Mouse (Mus musculus): ENCODE results near the gene Olah. TPM values are rescaled to one million over a fixed set of nuclear protein-coding genes. Genes with fewer than 3 reads are reported as not detected.

Gene Olah
- total RNA-seq, 2 experiments from 2014 or later: not detected

DNA sequence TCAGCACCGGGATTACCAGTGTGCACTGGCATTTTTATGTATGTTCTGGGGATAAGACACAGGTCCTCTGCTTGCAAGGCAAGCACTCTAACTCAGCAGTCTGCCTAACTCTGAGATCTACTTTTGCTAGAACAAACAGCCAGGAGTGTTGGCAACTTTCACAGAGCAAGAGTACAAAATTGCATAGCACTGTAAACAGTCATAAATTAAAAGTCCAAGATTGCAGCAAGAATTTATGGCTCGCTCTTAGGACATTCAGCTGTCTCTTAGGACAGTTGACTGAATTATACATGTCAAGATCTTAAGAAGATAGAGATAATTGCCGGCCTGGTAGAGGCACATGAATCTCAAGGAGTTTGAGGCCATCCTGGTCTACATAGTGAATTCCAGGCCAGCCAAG lies 40.7 kb downstream of the Olah start:
- DNase-seq: no peak
- intact Hi-C loops (cut with DNase I): no loop called here

DNA sequence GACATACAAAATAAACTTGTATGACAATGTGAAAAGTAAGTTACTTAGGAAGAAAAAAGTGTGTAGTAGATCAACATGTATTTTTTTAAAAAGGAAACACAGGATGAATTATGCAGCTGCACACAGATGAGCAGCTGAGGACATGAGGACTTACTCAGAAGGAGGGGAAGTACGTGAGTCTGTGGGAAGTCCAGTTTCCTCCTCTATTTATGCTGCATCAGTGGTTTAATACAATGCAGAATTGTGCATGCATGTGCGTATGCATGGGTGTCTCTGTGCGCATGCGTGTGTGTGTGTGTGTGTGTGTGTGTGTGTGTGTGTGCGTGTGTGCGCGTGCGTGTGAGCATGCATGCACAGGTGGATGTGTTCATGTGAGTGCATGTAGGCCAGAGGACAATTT lies 41.2 kb downstream of the Olah start:
- no peak for DNase-seq
- intact Hi-C loops (cut with DNase I): no loop called here

DNA sequence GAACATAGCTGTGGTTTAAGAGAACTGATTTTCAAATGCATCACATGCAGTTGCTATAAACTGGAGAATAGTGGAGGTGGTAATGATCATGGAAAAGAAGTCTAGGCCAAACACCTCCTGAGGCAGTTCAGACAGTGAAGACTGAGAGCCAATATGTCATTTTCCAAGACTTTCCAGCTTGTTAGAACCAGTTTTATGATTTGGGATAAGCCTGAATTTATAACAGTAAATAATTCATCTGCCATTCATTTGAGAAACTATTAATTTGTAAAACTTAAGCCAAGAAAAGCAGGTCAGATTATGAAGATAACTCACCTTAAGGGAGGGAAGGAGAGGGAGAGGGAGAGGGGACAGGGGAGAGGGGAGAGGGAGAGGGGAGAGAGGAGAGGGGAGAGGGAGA lies 43.9 kb downstream of the Olah start:
- intact Hi-C loops (cut with DNase I): no loop called here
- DNase-seq: no peak

DNA sequence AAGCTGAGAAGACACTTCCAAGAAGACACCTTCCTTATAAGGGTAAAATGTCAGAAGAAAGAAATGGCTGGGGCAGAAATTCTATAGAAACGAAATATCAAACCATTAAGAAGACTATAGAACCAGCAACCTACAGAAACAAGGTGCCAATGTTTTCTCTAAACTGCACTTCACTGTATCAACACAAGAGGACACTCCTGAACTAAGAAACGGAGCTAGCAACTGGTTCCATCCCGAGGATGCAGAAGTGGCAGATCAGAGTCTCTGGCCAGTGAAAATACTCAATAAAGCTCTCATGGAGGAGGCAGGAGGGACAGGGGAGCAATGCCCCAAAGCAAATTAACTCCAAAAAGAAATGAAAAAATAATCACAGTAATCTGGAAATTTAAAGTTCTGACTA lies 48.1 kb downstream of the Olah start:
- intact Hi-C loops (cut with DNase I): loop anchor here (1.0 to 5.0 kb wide), 2 partner anchors 193 to 451 kb away; no protein-coding TSS in a partner anchor
- DNase-seq: no peak

DNA sequence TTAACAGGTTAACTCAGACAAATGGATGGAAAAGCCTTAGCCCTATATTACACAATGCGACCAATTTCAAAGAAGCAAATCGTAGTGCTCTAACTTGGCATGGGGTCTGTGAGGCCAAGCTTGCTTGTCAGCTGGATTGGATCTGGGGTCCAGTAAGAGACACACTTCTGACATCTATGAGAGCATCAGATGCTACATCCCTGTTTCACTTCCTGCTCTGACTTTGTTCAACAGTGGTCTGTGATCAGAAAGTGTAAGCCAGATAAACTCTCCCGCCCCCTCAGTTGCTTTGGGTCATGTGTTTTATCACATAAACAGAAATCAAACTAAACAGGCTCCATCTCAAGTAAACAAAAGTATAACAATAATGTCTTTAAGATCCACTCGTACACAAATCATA lies 48.6 kb downstream of the Olah start:
- no peak for DNase-seq
- intact Hi-C loops (cut with DNase I): loop anchor here (5.0 kb wide), 1 partner anchor 194 kb away; no protein-coding TSS in a partner anchor

DNA sequence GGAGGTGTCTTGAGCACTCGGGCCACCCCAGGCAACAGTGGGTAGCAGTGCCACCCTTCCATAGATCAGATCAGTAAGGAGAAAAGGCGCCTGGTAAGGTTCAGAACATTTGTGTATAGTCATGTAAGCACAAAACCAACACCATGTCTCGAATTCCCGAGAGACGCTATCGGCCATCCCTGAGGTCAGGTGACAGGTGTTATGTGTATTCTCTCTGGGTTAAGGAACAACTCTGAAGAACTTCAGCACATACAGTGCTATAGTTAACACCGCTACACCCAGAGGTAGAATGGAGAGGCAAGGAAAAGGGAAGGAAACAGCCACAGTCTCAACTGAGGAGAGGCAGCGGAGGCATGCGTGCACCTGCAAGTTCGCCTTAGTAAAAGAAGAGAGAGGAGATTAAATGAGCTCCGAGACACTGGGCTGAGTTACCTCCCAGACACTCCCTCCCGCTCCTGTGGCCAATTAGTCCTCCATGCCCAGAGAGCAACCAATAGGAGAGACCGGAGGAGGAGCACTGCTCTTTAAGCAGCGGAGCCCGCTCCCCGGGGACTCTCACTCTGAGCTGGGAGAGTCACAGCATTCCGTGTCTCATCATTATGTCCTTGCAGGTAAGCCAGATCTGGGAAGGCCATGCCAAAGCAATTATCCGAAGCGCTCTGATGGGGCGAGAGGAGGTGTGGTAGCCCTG lies 61.3 kb downstream of the Olah start, which contains the start of gene Acbd7:
Gene Acbd7, plus strand, starts transcription at position 558 of the 691 bp plus-strand sequence.
- peak; percentile 22 to 24 for DNase-seq
- intact Hi-C loops (cut with DNase I): no loop called here

DNA sequence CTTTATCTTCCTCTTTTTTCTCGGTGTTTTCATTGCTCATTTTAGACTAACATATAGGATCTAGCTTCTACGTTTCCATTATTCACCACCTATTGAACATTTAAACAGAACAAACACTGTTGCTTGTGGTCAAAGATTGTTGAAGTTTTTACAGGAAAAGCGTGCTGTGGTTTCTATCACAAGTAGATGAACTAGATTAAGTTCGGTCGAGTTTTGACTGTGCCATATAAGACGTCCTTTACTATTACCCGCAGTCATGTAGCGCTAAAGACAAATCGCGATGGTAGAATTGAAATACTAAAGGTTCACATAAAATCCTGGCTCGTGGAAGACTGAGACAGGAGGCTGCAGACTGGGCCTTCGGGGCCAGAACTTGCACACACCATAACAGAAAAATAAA lies 63.2 kb downstream of the Olah start:
- intact Hi-C loops (cut with DNase I): loop anchor here (2.0 to 5.0 kb wide), 4 partner anchors 84 to 215 kb away; partner anchors contain the start of genes Cdnf, Gm45902 and Hspa14
- DNase-seq: no peak

DNA sequence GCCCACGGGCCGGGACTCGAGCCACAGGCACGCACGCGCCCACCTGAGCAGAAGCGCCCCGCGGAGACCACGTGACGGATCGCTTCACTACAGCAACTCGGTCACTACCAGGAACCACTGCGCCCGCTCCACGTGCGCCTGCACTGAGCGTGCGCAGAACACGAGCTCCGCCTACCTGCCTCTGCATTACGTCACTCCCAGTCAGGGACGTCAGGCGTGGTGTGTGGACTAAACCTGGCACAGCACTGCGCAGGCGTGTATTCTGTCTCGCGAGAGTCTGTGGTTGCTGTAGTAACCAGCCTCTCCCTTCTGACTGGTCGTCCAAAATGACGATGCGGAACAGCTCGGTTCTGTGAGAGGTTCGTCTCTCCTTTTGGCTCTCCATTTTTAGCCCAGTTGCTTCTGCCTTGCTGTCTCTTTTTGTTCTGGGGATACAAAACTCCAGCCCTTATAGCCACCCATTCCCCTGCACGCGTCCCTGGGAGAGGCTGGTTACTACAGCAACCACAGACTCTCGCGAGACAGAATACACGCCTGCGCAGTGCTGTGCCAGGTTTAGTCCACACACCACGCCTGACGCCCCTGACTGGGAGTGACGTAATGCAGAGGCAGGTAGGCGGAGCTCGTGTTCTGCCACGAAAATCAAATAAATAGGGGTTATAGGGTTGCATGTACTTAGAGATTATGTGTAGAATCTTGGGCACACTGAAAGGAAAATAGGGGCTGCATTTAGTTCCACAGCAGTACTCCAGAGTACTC lies 64.3 kb downstream of the Olah start, which contains the start of gene Rpp38:
Gene Rpp38, minus strand, starts transcription at position 160 of the 759 bp plus-strand sequence.
- peak; percentile 96 to 99 for DNase-seq
- intact Hi-C loops (cut with DNase I): loop anchor here (2.0 to 5.0 kb wide), 4 partner anchors 85 to 214 kb away; partner anchors contain the start of genes Cdnf, Gm45902 and Hspa14

DNA sequence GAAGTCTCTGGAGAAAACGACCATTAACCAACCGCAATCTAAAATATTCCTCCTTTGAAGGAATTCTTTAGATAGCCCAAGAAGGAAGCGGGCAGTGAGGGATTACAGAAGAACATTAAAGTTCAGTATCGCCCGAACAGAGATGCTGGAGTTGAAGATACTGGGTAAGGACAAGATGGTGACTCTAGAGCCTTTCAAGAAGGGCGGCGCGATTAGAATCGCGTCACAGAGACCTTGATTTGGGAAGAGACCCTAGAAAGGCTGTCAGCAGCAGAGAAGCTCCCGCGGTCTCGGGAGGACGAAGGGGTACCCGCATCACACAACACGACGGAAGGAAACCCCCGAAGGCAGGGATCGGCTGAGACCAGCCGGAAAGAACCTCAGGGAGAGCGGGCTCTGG lies 65.0 kb downstream of the Olah start:
- no peak for DNase-seq
- intact Hi-C loops (cut with DNase I): loop anchor here (2.0 to 5.0 kb wide), 4 partner anchors 85 to 213 kb away; partner anchors contain the start of genes Cdnf, Gm45902 and Hspa14

DNA sequence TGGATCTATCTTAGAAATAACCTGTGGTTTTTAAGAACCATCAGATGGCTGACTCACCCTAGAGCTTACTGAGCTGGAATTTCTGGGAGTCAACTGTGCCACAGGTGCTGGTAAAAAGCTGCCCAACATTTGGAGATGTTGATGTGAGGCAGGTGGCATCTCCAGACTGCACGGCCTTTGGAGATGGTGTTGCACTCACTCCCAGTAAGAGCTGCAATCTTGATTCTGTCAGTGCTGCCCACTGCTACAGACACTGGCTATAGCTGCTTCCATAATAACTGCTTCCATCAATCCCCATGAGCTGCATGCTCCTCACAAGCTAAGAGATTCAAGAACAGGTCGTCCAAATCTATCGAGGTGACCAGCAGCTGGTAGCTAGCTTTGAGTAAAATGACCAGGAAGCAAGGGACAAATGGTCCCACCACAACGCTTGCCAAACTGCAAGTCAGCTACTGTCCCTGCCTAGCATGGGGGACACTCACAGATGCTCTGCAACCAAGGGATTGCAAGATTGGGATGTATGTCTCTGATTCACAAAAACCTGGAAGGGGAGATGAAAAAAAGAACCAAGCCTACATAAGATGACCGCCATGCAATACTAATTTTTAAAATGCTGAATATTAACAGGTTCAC lies 65.8 kb downstream of the Olah start:
- intact Hi-C loops (cut with DNase I): loop anchor here (2.0 to 5.0 kb wide), 4 partner anchors 46 to 181 kb away; partner anchors contain the start of genes Cdnf, Gm45902, Hspa14 and Nmt2
- no peak for DNase-seq

DNA sequence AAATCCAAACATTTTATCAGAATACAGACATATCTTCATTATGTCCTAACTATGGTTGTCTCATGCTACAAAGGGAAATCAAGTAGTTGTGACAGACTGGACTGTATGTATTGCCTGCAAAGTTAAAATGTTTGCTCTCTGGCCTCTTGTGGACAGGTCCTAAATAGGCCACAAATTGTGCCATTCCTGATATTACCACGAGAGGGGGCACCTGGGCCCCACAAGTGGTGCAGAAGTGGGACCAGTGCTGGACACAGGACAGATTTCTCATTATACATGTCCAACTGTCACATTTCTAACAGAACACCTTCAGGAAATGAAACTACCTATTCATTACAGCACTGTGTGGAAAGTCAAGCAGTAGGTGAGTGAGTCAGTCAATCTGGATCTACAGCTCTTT lies 69.7 kb downstream of the Olah start:
- DNase-seq: peak; percentile 44 to 72
- intact Hi-C loops (cut with DNase I): loop anchor here (5.0 kb wide), 1 partner anchor 150 kb away; the partner anchor contains the start of gene Suv39h2

DNA sequence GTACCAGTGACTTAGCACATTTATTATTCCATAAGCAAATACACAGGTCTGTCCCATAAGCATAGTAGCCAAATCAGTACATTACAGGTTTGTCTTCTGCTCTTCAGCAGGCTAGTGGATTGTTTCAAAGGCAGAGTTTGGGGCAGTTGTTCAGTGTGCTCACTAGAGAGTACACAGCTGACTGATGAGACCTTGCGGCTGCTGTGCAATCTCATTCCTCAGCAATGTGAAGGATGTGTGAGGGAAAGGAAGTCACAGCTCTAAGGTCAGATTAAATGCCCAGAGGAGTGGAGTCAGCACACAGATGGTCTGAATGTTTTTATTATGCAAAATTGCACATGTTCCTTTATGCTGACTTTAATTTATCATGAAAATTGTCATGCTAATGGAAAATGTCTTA lies 70.5 kb downstream of the Olah start:
- DNase-seq: no peak
- intact Hi-C loops (cut with DNase I): loop anchor here (5.0 kb wide), 1 partner anchor 151 kb away; the partner anchor contains the start of gene Suv39h2

DNA sequence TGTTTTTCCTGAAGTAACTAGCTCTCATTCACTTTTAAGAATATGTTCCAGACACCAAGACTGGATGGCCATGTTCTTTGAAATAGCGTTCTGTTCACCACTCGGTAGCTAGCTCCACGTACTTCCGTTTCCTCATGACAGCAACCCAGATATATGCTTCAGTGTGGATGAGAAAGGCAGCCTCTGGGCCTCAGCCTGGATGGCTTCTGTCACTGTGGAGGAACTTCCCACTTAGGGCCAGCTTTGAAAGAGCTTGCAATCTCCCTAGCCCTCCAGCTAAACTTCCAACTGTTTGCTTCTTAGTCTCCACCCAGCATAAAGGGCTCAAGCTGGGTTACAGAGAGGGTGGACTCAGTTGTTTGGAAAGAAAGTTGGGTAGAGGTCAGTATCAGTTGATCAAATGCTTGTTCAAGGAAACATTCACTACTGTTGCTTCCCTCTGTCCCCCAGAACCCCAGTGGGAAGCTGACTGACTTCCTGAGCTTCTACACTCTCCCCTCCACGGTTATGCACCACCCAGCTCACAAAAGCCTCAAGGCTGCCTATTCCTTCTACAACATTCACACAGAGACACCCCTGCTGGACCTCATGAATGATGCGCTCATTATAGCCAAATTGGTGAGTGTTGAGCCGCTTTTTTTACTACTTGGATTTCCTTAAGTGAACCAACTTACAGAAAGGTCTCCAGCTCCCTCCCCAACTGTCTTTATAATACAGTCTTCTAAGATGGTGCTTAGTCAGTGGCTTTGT lies 72.5 kb downstream of the Olah start:
- intact Hi-C loops (cut with DNase I): loop anchor here (5.0 kb wide), 1 partner anchor 153 kb away; the partner anchor contains the start of gene Suv39h2
- no peak for DNase-seq

DNA sequence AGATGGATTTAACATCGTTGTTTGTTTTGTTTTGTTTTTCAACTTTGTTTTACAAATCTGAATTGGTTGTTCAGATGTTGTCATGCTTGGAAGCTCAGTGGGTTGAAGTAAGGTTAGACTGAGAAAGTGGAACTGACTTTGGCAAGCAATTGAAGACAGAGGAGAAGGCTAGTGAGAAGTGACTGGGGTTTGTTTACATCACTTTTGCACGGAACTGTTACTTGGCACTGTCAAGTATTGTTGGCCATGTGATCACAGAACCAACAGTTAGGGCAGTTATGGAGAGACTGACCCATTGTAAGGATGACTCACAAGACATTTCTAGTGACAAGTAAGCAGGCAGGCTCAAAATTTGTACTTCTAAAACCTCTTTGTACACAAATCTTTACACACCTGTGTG lies 73.9 kb downstream of the Olah start:
- intact Hi-C loops (cut with DNase I): no loop called here
- no peak for DNase-seq

DNA sequence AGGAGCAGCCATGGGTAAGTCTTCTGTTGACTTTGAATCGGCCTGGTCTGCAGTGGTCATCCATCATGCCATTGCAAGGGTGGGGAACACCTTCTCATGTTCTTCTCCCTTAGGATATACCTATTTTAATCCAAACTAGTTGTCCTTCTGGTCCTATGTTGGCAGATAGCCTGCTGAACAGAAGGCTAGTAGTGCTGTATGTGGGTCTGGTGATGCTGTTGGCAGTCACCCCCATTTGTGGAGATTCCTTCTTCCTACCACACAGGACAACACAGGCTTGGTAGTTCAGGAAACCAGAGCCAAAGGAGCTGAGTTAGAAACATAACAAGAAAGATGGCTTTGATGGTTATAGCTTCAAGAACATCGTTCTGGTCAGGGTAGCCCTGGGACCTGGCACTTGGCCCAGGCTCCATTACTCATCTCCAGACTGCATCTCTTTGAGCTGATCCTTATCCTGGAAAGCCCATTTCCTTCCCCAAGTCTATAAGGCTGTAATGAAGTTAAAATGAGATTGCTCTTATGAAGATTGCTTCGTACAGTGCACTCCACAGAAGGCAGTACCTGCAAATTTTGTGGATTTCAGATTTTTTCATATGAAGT lies 91.5 kb downstream of the Olah start:
- intact Hi-C loops (cut with DNase I): no loop called here

DNA sequence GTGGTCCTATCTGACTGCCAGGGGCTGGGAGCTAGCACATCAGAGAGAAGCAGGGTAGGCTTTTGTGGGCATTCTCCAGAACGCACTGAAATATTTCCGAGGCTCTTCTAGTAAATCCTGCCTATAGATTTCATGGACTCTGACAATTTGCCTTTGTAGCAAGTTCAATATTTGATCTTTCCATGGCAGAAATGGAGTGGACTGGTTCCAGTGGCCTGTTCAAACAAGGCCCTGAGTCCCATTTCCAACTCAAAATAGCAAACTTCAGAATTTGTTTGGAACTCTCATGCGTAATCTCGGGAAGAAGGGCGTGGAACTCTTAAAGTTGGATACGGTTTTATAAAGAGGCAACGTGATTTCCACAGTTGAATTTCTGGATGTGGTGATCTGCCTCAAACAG lies 101.2 kb downstream of the Olah start:
- intact Hi-C loops (cut with DNase I): no loop called here
- no peak for DNase-seq

More for the DNA sequence above, 91.5 kb downstream of the Olah start:
- DNase-seq: peak in 1 of 2 experiments; percentile 13

DNA sequence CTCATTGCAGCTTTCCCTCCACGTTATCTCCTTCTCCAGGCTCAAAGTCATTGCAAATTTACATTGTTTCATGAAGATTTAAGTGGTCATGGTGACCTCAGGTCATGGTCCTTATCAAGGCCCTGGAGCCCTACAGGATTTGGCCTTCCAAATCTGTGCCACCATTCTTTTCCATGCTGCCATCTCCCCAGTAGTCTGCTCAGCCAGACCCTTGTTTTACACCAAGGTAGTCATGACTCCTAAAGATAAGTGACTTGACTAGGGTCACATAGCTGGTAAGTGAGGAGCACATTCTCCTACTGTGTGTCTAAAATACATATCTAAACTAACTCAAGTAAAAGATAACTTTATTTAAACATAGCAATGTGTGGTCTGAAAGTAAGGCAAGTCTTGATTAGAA lies 104.8 kb downstream of the Olah start:
- intact Hi-C loops (cut with DNase I): no loop called here
- DNase-seq: no peak
